Mouse (Mus musculus) liver, adult (tissue): Measurements from ENCODE around the gene Tor1aip1.
A peak's percentile ranks its signal among the peaks of the same experiment; 100 is the strongest.

Experiments
- GATA4 ChIP-seq: IDR thresholded peaks from 2 replicates; pipeline ENCODE4 v1.6.1; 2014; ENCODE audit warnings: mild to moderate bottlenecking, low read length; ENCODE audit not compliant: insufficient replicate concordance

Tor1aip1 gene

GRCm38 (mm10) chr1:156037144-156037583 lies 884 bp upstream of the Tor1aip1 start:
- TF ChIP-seq GATA4: peak; percentile 25; the same call in 1 of the 2 replicates

GRCm38 (mm10) chr1:156035269-156035929 lies 881 bp downstream of the Tor1aip1 start, which contains the start of gene Tor1aip2:
Gene Tor1aip2, plus strand, starts transcription at chr1:156035403.
- no peak for TF ChIP-seq GATA4

- TF ChIP-seq GATA4: no peak
These were observed 1.6 kb downstream of the Tor1aip1 start for GRCm38 (mm10) chr1:156034661-156035060.

- no peak for TF ChIP-seq GATA4
These were observed 2.4 kb downstream of the Tor1aip1 start for GRCm38 (mm10) chr1:156033921-156034320.

GRCm38 (mm10) chr1:156028340-156028975 lies 7.8 kb downstream of the Tor1aip1 start:
- no peak for TF ChIP-seq GATA4

- no peak for TF ChIP-seq GATA4
These were observed 8.4 kb downstream of the Tor1aip1 start for GRCm38 (mm10) chr1:156027849-156028248.

- no peak for TF ChIP-seq GATA4
These were observed 11.3 kb downstream of the Tor1aip1 start for GRCm38 (mm10) chr1:156024831-156025503.

GRCm38 (mm10) chr1:156020402-156020801 lies 15.9 kb downstream of the Tor1aip1 start:
- no peak for TF ChIP-seq GATA4

- no peak for TF ChIP-seq GATA4
These were observed 16.5 kb downstream of the Tor1aip1 start for GRCm38 (mm10) chr1:156019800-156020199.

GRCm38 (mm10) chr1:156009003-156009402 lies 27.3 kb downstream of the Tor1aip1 start:
- no peak for TF ChIP-seq GATA4

GRCm38 (mm10) chr1:156005906-156006305 lies 30.4 kb downstream of the Tor1aip1 start:
- no peak for TF ChIP-seq GATA4

GRCm38 (mm10) chr1:156003201-156003935 lies 32.9 kb downstream of the Tor1aip1 start:
- no peak for TF ChIP-seq GATA4

- TF ChIP-seq GATA4: no peak
These were observed 33.9 kb downstream of the Tor1aip1 start for GRCm38 (mm10) chr1:156002366-156002765.

GRCm38 (mm10) chr1:155995612-155996011 lies 40.7 kb downstream of the Tor1aip1 start:
- 0 out of 2 replicates have a peak, but pooled peaks have one; percentile 48 for TF ChIP-seq GATA4

GRCm38 (mm10) chr1:155994524-155994923 lies 41.8 kb downstream of the Tor1aip1 start:
- TF ChIP-seq GATA4: no peak
